Mouse (Mus musculus): Measurements from ENCODE around the gene Ell.

Ell gene

GRCm38 (mm10) chr8:70538633-70539076 is 602 bp upstream of the Ell start:
- peak; percentile 100 for DNase-seq

- no peak for DNase-seq
Observed at GRCm38 (mm10) chr8:70540013-70540506, 803 bp downstream of the Ell start.

- no peak for DNase-seq
Observed at GRCm38 (mm10) chr8:70540507-70541071, 1.3 kb downstream of the Ell start.

- no peak for DNase-seq
Observed at GRCm38 (mm10) chr8:70541081-70541480, 1.8 kb downstream of the Ell start.

- peak; percentile 43 to 50 for DNase-seq
Observed at GRCm38 (mm10) chr8:70544200-70544687, 5.0 kb downstream of the Ell start.

- no peak for DNase-seq
Observed at GRCm38 (mm10) chr8:70546412-70546811, 7.2 kb downstream of the Ell start.

GRCm38 (mm10) chr8:70547762-70548161 is 8.5 kb downstream of the Ell start:
- DNase-seq: no peak

- DNase-seq: no peak
Observed at GRCm38 (mm10) chr8:70549412-70550184, 10.3 kb downstream of the Ell start.

- no peak for DNase-seq
Observed at GRCm38 (mm10) chr8:70551558-70552161, 12.4 kb downstream of the Ell start.

GRCm38 (mm10) chr8:70552836-70553235 is 13.6 kb downstream of the Ell start:
- no peak for DNase-seq

GRCm38 (mm10) chr8:70553740-70554139 is 14.5 kb downstream of the Ell start:
- no peak for DNase-seq

- DNase-seq: no peak
Observed at GRCm38 (mm10) chr8:70555079-70555747, 16.0 kb downstream of the Ell start.

- DNase-seq: peak; percentile 24 to 26
Observed at GRCm38 (mm10) chr8:70558334-70558733, 19.1 kb downstream of the Ell start.

- peak; percentile 23 to 29 for DNase-seq
Observed at GRCm38 (mm10) chr8:70558983-70559382, 19.7 kb downstream of the Ell start.

GRCm38 (mm10) chr8:70560096-70560495 is 20.8 kb downstream of the Ell start:
- peak; percentile 34 to 35 for DNase-seq

GRCm38 (mm10) chr8:70560564-70560963 is 21.3 kb downstream of the Ell start:
- no peak for DNase-seq

GRCm38 (mm10) chr8:70561357-70561756 is 22.1 kb downstream of the Ell start:
- DNase-seq: no peak

GRCm38 (mm10) chr8:70561809-70562535 is 22.7 kb downstream of the Ell start:
- no peak for DNase-seq

GRCm38 (mm10) chr8:70562802-70563201 is 23.5 kb downstream of the Ell start:
- no peak for DNase-seq

- no peak for DNase-seq
Observed at GRCm38 (mm10) chr8:70563763-70564387, 24.6 kb downstream of the Ell start.

- DNase-seq: no peak
Observed at GRCm38 (mm10) chr8:70564696-70565235, 25.5 kb downstream of the Ell start.

GRCm38 (mm10) chr8:70565561-70565960 is 26.3 kb downstream of the Ell start:
- peak; percentile 16 to 20 for DNase-seq
